Mouse (Mus musculus) heart, embryonic 12.5 days (tissue): Measurements from ENCODE around the gene Vnn1. TPM values are rescaled to one million over a fixed set of nuclear protein-coding genes. Genes with fewer than 3 reads are reported as not detected.

Experiments
- ATAC-seq: fragments of 200-750 bp; cut with Nextera tagmentation; 2 replicates; pipeline ENCODE4 v1.8.0; 2017; ENCODE audit warnings: moderate TSS enrichment, moderate library complexity; ENCODE audit not compliant: insufficient number of reproducible peaks, low FRiP score
- H3K27ac ChIP-seq: fragments of 300-500 bp; sonication (generic); 2 replicates; pipeline ENCODE4 v1.5.1; 2016; ENCODE audit warnings: mild to moderate bottlenecking, moderate library complexity; ENCODE audit not compliant: poor library complexity, severe bottlenecking
- H3K27me3 ChIP-seq: fragments of 300-500 bp; sonication (generic); replicated peaks from 2 replicates; pipeline ENCODE4 v1.6.1; 2016; ENCODE audit warnings: mild to moderate bottlenecking, moderate library complexity
- H3K36me3 ChIP-seq: fragments of 300-500 bp; sonication (generic); 2 replicates; pipeline ENCODE4 v1.6.1; 2016; ENCODE audit warnings: mild to moderate bottlenecking, moderate library complexity
- H3K4me1 ChIP-seq: fragments of 300-500 bp; sonication (generic); replicated peaks from 2 replicates; pipeline ENCODE4 v1.6.1; 2016; ENCODE audit warnings: mild to moderate bottlenecking
- H3K4me2 ChIP-seq: fragments of 300-500 bp; sonication (generic); 2 replicates; pipeline ENCODE4 v1.6.1; 2016; ENCODE audit warnings: mild to moderate bottlenecking, moderate library complexity
- H3K4me3 ChIP-seq: fragments of 300-500 bp; sonication (generic); 2 replicates; pipeline ENCODE4 v1.5.1; 2016; ENCODE audit warnings: mild to moderate bottlenecking
- H3K9ac ChIP-seq: fragments of 300-500 bp; sonication (generic); 2 replicates; pipeline ENCODE4 v1.6.1; 2016; ENCODE audit warnings: mild to moderate bottlenecking, moderate library complexity
- H3K9me3 ChIP-seq: fragments of 300-500 bp; sonication (generic); replicated peaks from 2 replicates; pipeline ENCODE4 v1.6.1; 2016; ENCODE audit warnings: mild to moderate bottlenecking, moderate library complexity
- WGBS: fragments of 180-500 bp; shearing (Covaris S2); methylation state at CpG from one replicate; pipeline ENCODE4 v1.1.7; 2016; 5-methylcytosine and 5-hydroxymethylcytosine counted together
- polyA plus RNA-seq: library from polyadenylated mRNA; unstranded; fragments of >200 nt; fragmentation: Nextera tagmentation; extraction: Ambion mirVana; gene quantifications from 2 replicates; pipeline ENCODE4 v1.2.1, GENCODE M21; 2016

The Vnn1 gene
- polyA plus RNA-seq, 1 experiment from 2014 or later, result 6.9 TPM

- Histone ChIP-seq H3K4me3 (no peak within 1 kb of the TSS), H3K27me3 (no peaks in the 10 kb centered on the region), H3K4me1 (no peaks in the 10 kb centered on the region), H3K36me3 (no peaks in the 10 kb centered on the region), H3K27ac (no peak within 1 kb of the TSS), H3K9ac (no peak within 1 kb of the TSS), H3K4me2 (no peak within 1 kb of the TSS), H3K9me3 (0 out of 2 replicates have a peak, but pooled peaks cover 4% of the 10 kb centered on the region)
- 79% methylated on average over 4 of the region's 4 CpGs for WGBS
- ATAC-seq, result no peak
Measured at GRCm38 (mm10) chr10:23920056-23920455, 25.6 kb downstream of the Vnn1 start, which contains the start of gene Taar1. TSS of gene Taar1 (plus strand) at chr10:23920356.

GRCm38 (mm10) chr10:23922468-23922867 is 28.0 kb downstream of the Vnn1 start:
- Histone ChIP-seq H3K36me3 (no peaks in the 10 kb centered on the region), H3K4me1 (no peaks in the 10 kb centered on the region), H3K9me3 (no peaks in the 10 kb centered on the region), H3K27ac (no peak overlapping the region), H3K9ac (no peak overlapping the region), H3K27me3 (no peaks in the 10 kb centered on the region), H3K4me2 (no peak overlapping the region), H3K4me3 (no peak overlapping the region)
- no peak for ATAC-seq
- 65% methylated on average over 3 of the region's 3 CpGs for WGBS

- no peaks in the 10 kb centered on the region for H3K9me3 ChIP-seq
- H3K4me2 ChIP-seq, result no peak overlapping the region
- H3K9ac ChIP-seq, result no peak overlapping the region
- no peak for ATAC-seq
- H3K36me3 ChIP-seq, result no peaks in the 10 kb centered on the region
- 77% methylated on average over 2 of the region's 2 CpGs for WGBS
- H3K27me3 ChIP-seq, result no peaks in the 10 kb centered on the region
- H3K27ac ChIP-seq, result no peak overlapping the region
- H3K4me1 ChIP-seq, result no peaks in the 10 kb centered on the region
- H3K4me3 ChIP-seq, result no peak overlapping the region
Measured at GRCm38 (mm10) chr10:23923941-23924340, 29.5 kb downstream of the Vnn1 start.

GRCm38 (mm10) chr10:23937613-23938012 is 43.1 kb downstream of the Vnn1 start:
- Histone ChIP-seq H3K36me3 (no peaks in the 10 kb centered on the region), H3K9ac (no peak overlapping the region), H3K4me3 (no peak overlapping the region), H3K4me1 (no peaks in the 10 kb centered on the region), H3K9me3 (no peaks in the 10 kb centered on the region), H3K27me3 (no peaks in the 10 kb centered on the region), H3K4me2 (no peak overlapping the region), H3K27ac (no peak overlapping the region)
- ATAC-seq, result no peak
- 48% methylated on average over 4 of the region's 4 CpGs for WGBS

- H3K36me3 ChIP-seq, result no peaks in the 10 kb centered on the region
- H3K9ac ChIP-seq, result no peak within 1 kb of the TSS
- H3K4me3 ChIP-seq, result no peak within 1 kb of the TSS
- no peak within 1 kb of the TSS for H3K27ac ChIP-seq
- H3K9me3 ChIP-seq, result no peaks in the 10 kb centered on the region
- WGBS, result 55% methylated on average over 6 of the region's 6 CpGs
- no peak for ATAC-seq
- H3K4me2 ChIP-seq, result no peak within 1 kb of the TSS
- H3K4me1 ChIP-seq, result no peaks in the 10 kb centered on the region
- H3K27me3 ChIP-seq, result no peaks in the 10 kb centered on the region
Measured at GRCm38 (mm10) chr10:23938312-23938711, 43.8 kb downstream of the Vnn1 start, which contains the start of gene Taar2. TSS of gene Taar2 (plus strand) at chr10:23938572.

- Histone ChIP-seq H3K4me2 (no peak overlapping the region), H3K9me3 (no peaks in the 10 kb centered on the region), H3K4me3 (no peak overlapping the region), H3K4me1 (no peaks in the 10 kb centered on the region), H3K27ac (no peak overlapping the region), H3K27me3 (no peaks in the 10 kb centered on the region), H3K9ac (no peak overlapping the region), H3K36me3 (no peaks in the 10 kb centered on the region)
- ATAC-seq, result no peak
- 71% methylated on average over 5 of the region's 5 CpGs for WGBS
Measured at GRCm38 (mm10) chr10:23942465-23942864, 48.0 kb downstream of the Vnn1 start.

- H3K27ac ChIP-seq, result no peak overlapping the region
- no peak overlapping the region for H3K9ac ChIP-seq
- ATAC-seq, result no peak
- H3K4me1 ChIP-seq, result 0 out of 2 replicates have a peak, but pooled peaks cover 9% of the 10 kb centered on the region
- H3K36me3 ChIP-seq, result no peaks in the 10 kb centered on the region
- H3K9me3 ChIP-seq, result no peaks in the 10 kb centered on the region
- H3K27me3 ChIP-seq, result no peaks in the 10 kb centered on the region
- no peak overlapping the region for H3K4me2 ChIP-seq
- no peak overlapping the region for H3K4me3 ChIP-seq
- WGBS, result 50% methylated on average over 7 of the region's 7 CpGs
Measured at GRCm38 (mm10) chr10:23948026-23948425, 53.5 kb downstream of the Vnn1 start.

GRCm38 (mm10) chr10:23949508-23950005 is 55.1 kb downstream of the Vnn1 start, which contains the start of gene Taar3:
TSS of gene Taar3 (plus strand) at chr10:23949558.
- WGBS, result 85% methylated on average over 16 of the region's 16 CpGs
- H3K27me3 ChIP-seq, result no peaks in the 10 kb centered on the region
- ATAC-seq, result no peak

GRCm38 (mm10) chr10:23951714-23952113 is 57.2 kb downstream of the Vnn1 start:
- no peak overlapping the region for H3K27ac ChIP-seq
- H3K27me3 ChIP-seq, result no peaks in the 10 kb centered on the region
- H3K9me3 ChIP-seq, result no peaks in the 10 kb centered on the region
- WGBS, result 78% methylated on average over 6 of the region's 6 CpGs
- no peak overlapping the region for H3K4me2 ChIP-seq
- H3K4me1 ChIP-seq, result 0 out of 2 replicates have a peak, but pooled peaks cover 13% of the 10 kb centered on the region
- H3K36me3 ChIP-seq, result no peaks in the 10 kb centered on the region
- H3K4me3 ChIP-seq, result no peak overlapping the region
- ATAC-seq, result no peak
- H3K9ac ChIP-seq, result no peak overlapping the region

More at GRCm38 (mm10) chr10:23949508-23950005, 55.1 kb downstream of the Vnn1 start, which contains the start of gene Taar3:
- Histone ChIP-seq H3K4me3 (no peak within 1 kb of the TSS), H3K36me3 (no peaks in the 10 kb centered on the region), H3K4me1 (0 out of 2 replicates have a peak, but pooled peaks cover 13% of the 10 kb centered on the region), H3K27ac (no peak within 1 kb of the TSS), H3K9ac (no peak within 1 kb of the TSS), H3K9me3 (no peaks in the 10 kb centered on the region), H3K4me2 (no peak within 1 kb of the TSS)

Other genes with a start within 250 kb of the Vnn1 start
- gene Rps12, start 107.4 kb upstream of the Vnn1 start, polyA plus RNA-seq, result 97.0 and 101 TPM in 2 replicates
- gene Slc18b1, start 97.7 kb upstream of the Vnn1 start, polyA plus RNA-seq, result 6.6 and 9.5 TPM in 2 replicates
- gene Vnn3, start 43.2 kb upstream of the Vnn1 start, polyA plus RNA-seq, result not detected in 2 replicates
- not detected in 2 replicates for gene Taar1, start 25.7 kb downstream of the Vnn1 start, polyA plus RNA-seq
- gene Taar2, start 43.9 kb downstream of the Vnn1 start, polyA plus RNA-seq, result not detected in 2 replicates
- gene Taar3, start 54.9 kb downstream of the Vnn1 start, polyA plus RNA-seq, result not detected in 2 replicates
- gene Taar4, start 65.8 kb downstream of the Vnn1 start, polyA plus RNA-seq, result not detected in 2 replicates
- not detected in 2 replicates for gene Taar5, start 76.0 kb downstream of the Vnn1 start, polyA plus RNA-seq
- not detected in 2 replicates for gene Taar6, start 91.0 kb downstream of the Vnn1 start, polyA plus RNA-seq
- gene Taar7a, start 98.8 kb downstream of the Vnn1 start, polyA plus RNA-seq, result not detected in 2 replicates
- gene Taar7b, start 105.3 kb downstream of the Vnn1 start, polyA plus RNA-seq, result not detected in 2 replicates
- gene Taar7d, start 132.5 kb downstream of the Vnn1 start, polyA plus RNA-seq, result not detected in 2 replicates
- gene Taar7e, start 142.9 kb downstream of the Vnn1 start, polyA plus RNA-seq, result not detected in 2 replicates
- gene Taar7f, start 154.8 kb downstream of the Vnn1 start, polyA plus RNA-seq, result not detected in 2 replicates
- gene Taar8a, start 181.8 kb downstream of the Vnn1 start, polyA plus RNA-seq, result not detected in 2 replicates
- gene Taar8b, start 197.6 kb downstream of the Vnn1 start, polyA plus RNA-seq, result not detected in 2 replicates
- gene Taar8c, start 207.2 kb downstream of the Vnn1 start, polyA plus RNA-seq, result not detected in 2 replicates
- not detected in 2 replicates for gene Taar9, start 214.8 kb downstream of the Vnn1 start, polyA plus RNA-seq